Mouse (Mus musculus) embryo, embryonic 11.5 days (tissue): Measurements from ENCODE around the gene Vegfa.

Experiments used
- DNase-seq: peaks from one replicate; pipeline ENCODE4 v3.0.0-alpha.2; 2012; ENCODE audit warnings: low read depth, low spot score

Vegfa gene

DNA sequence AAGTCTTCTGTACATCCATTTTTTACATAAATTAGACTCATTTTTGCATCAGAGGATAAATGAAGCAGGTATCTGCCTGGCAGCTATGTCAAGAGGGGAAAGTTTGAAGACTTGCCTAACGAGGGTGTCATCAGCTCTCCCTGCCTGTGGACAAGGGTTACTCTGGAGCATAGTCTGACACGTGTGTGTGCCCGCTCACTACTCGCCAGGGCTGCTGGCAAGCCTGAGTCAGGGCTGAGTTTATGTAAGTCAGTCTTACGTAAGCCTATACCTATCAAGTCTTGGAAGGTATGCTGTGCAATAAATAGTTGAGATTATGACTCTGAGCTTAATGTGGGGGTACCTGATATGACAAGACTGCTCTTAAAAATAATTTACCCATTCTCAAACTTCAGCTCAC lies 19.2 kb upstream of the Vegfa start:
- no peak for DNase-seq

- no peak for DNase-seq
Observed at GRCm38 (mm10) chr17:46049567-46049966, 17.4 kb upstream of the Vegfa start.

- DNase-seq: no peak
Observed at GRCm38 (mm10) chr17:46048184-46048583, 16.0 kb upstream of the Vegfa start.

- no peak for DNase-seq
Observed at GRCm38 (mm10) chr17:46045742-46046141, 13.6 kb upstream of the Vegfa start.

- DNase-seq: no peak
Observed at GRCm38 (mm10) chr17:46044953-46045352, 12.8 kb upstream of the Vegfa start.

DNA sequence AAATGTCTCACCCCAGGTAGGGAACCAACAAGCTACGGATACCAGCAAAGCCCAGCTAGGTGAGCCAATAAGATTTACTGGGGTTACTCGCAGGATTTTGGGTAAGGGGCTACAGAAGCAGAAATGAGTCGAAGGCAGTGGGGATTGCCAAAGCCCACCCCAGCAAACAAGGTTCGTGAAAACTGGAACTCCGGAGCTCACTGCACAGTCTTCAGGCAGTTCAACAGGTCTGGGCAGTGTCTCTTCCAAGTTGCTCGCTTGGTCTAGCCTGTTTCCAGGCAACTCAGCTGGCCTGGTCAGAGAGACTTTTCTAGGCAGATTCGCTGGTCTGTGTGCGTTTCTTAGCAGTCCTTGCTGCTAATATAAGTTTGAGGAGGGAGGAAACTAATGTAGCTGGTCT lies 10.0 kb upstream of the Vegfa start:
- no peak for DNase-seq

- no peak for DNase-seq
Observed at GRCm38 (mm10) chr17:46041679-46042078, 9.5 kb upstream of the Vegfa start.

DNA sequence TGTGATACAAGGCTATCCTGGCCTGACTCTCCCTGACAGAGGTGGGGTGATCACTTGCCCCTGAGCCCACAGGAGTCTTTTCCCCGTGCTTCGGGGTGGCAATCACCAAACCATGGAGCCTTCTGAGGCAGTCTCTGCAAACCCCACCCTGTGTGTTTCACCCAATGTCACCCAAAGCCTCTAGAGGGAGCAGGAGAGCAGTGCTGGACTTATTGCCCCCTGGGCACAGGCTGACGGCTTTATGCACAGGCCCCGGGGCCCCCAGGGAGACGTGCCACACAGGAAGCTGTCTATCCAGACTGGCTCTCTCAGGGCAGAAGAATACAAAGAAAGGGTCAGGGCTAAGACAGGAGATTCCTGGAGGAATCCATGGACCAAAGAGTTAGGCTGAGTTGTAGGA lies 9.1 kb upstream of the Vegfa start:
- no peak for DNase-seq

DNA sequence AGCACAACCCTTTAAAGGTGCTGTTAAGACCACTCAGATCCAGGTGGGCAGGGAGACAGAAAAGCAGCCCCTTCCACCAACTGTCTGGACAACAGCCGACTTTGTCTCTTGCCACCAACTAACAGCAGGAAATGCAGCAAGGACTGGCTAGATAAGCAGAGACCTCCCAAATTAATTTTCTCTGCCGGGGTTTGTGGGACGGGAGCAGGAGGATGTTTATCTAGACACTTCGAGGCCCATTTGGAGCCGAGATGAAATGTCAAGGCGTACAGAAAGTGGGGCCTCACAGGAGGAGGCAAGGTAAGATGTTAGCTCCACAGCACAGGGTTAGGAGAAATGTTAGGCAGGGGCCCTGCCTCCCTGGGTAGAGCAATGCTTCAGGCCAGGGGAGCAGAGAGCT lies 8.4 kb upstream of the Vegfa start:
- DNase-seq: no peak

- DNase-seq: no peak
Observed at GRCm38 (mm10) chr17:46038906-46039305, 6.7 kb upstream of the Vegfa start.

- no peak for DNase-seq
Observed at GRCm38 (mm10) chr17:46036400-46036799, 4.2 kb upstream of the Vegfa start.

DNA sequence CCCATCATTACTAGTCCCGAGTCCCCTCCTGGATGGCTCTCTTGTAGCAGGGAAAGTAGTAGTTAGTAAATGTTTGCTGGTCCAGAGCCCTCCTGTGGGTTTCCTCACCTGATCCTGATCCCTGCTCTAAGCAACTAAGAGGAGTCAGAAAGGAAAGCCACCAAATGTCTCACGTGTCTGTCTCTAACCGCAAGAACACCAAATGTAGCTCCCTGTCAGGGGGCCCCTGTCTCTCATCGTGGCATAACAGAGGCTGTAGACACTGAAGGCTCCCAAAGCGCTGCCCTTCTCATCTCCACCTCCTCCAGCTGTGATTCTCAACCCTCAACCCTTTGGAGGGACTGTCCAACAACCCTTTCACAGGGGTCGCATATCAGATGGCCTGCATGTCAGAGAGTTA lies 1.9 kb upstream of the Vegfa start:
- no peak for DNase-seq

- no peak for DNase-seq
Observed at GRCm38 (mm10) chr17:46033607-46034006, 1.4 kb upstream of the Vegfa start.

GRCm38 (mm10) chr17:46033122-46033521 lies 953 bp upstream of the Vegfa start:
- no peak for DNase-seq

- peak; percentile 32 for DNase-seq
Observed at GRCm38 (mm10) chr17:46031621-46032211, 453 bp downstream of the Vegfa start.

GRCm38 (mm10) chr17:46030731-46031620 lies 1.2 kb downstream of the Vegfa start:
- peak; percentile 47 for DNase-seq

GRCm38 (mm10) chr17:46030323-46030730 lies 1.8 kb downstream of the Vegfa start:
- DNase-seq: peak; percentile 22

GRCm38 (mm10) chr17:46029554-46030207 lies 2.5 kb downstream of the Vegfa start:
- no peak for DNase-seq

DNA sequence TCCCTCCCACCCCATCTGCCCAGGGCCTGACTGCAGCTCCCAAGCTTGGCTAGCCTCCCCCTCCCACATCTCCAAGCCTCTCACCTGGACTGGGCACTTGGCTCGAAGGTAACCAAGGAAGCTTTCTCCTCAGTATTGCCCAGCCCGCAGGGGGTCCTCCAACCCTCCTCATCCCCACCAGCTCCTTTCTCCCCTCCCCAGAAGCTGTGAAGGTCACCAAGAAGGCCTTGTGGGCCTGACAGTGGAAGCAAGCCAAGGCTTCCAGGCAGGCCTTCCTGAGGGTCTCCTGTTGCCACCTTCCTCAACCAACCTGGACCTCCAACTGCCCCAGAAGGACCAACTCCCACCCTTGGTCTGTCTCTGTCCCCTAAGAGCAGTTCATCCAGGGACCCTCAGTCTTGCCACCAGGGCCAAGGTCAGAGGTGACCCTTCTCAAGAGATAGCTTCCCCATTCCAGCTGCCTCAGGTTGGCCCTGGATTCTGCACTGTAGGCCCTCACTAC lies 3.1 kb downstream of the Vegfa start:
- no peak for DNase-seq

GRCm38 (mm10) chr17:46028210-46029051 lies 3.7 kb downstream of the Vegfa start:
- DNase-seq: no peak

- DNase-seq: peak; percentile 65
Observed at GRCm38 (mm10) chr17:46027066-46027917, 4.9 kb downstream of the Vegfa start.
